Mouse (Mus musculus): ENCODE measurements around the gene Stt3b.
"Not testable (repeated sequence)": the region's sequence is repeated elsewhere in the genome, so short reads cannot be mapped to it uniquely, and the experiment has no call there.

Stt3b gene

DNA sequence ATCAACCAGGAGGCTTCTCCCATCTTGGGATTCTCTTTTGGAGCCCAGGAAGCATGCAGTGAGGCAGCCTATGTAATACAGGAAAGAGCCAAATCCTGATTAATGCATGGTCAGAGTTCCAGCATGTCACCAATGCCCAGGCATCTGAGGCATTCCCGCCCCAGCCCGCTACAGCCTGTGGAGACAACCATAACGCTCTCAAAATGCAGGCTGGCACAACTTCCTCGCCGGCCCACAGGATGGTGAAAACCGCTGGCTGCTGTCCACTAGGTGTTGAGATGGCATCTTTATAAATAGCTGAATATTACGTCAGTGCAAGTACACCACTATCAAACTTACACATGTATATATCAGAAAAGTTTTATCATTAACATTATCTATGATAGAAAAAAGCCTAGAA lies 13.5 kb downstream of the Stt3b start:
- no peak for TF ChIP-seq NANOG (IDR thresholded peaks at IDR 0.05; ENCODE audit: borderline replicate concordance, low read length)
- no peak for TF ChIP-seq POU5F1 (IDR thresholded peaks at IDR 0.05; ENCODE audit: borderline replicate concordance, low read length)
- TF ChIP-seq CTCF (conservative IDR thresholded peaks at IDR 0.05; ENCODE audit: low read length): no peak
- Histone ChIP-seq H3K36me3 (ENCODE audit: insufficient read depth, low read length) (peaks cover 26% of the 10 kb centered on the region), H3K4me1 (replicated peaks; ENCODE audit: low read depth, low read length) (peaks cover 55% of the 10 kb centered on the region), H3K9me3 (ENCODE audit: low read length) (no peaks in the 10 kb centered on the region), H3K27me3 (ENCODE audit: insufficient read depth, low read length) (no peaks in the 10 kb centered on the region), H3K4me3 (replicated peaks; ENCODE audit: low read length) (no peak overlapping the region)

- no peaks in the 10 kb centered on the region for H3K27me3 ChIP-seq (ENCODE audit: insufficient read depth, low read length)
- peaks cover 11% of the 10 kb centered on the region for H3K36me3 ChIP-seq (ENCODE audit: insufficient read depth, low read length)
- H3K4me3 ChIP-seq (replicated peaks; ENCODE audit: low read length): no peak overlapping the region
- 0 out of 2 replicates have a peak, but pooled peaks have one; percentile 8 for TF ChIP-seq CTCF (conservative IDR thresholded peaks at IDR 0.05; ENCODE audit: low read length)
- no peak for TF ChIP-seq POU5F1 (IDR thresholded peaks at IDR 0.05; ENCODE audit: borderline replicate concordance, low read length)
- peaks cover 67% of the 10 kb centered on the region for H3K4me1 ChIP-seq (replicated peaks; ENCODE audit: low read depth, low read length)
- no peaks in the 10 kb centered on the region for H3K9me3 ChIP-seq (ENCODE audit: low read length)
Measured at GRCm38 (mm10) chr9:115293920-115294594, 16.2 kb downstream of the Stt3b start.

GRCm38 (mm10) chr9:115287774-115288434 lies 22.3 kb downstream of the Stt3b start:
- no peaks in the 10 kb centered on the region for H3K9me3 ChIP-seq (ENCODE audit: low read length)
- TF ChIP-seq POU5F1 (IDR thresholded peaks at IDR 0.05; ENCODE audit: borderline replicate concordance, low read length) (no peak), NANOG (IDR thresholded peaks at IDR 0.05; ENCODE audit: borderline replicate concordance, low read length) (no peak), CTCF (conservative IDR thresholded peaks at IDR 0.05; ENCODE audit: low read length) (no peak)
- H3K4me1 ChIP-seq (replicated peaks; ENCODE audit: low read depth, low read length): peaks cover 61% of the 10 kb centered on the region
- H3K36me3 ChIP-seq (ENCODE audit: insufficient read depth, low read length): peaks cover 14% of the 10 kb centered on the region
- no peak overlapping the region for H3K4me3 ChIP-seq (replicated peaks; ENCODE audit: low read length)
- H3K27me3 ChIP-seq (ENCODE audit: insufficient read depth, low read length): no peaks in the 10 kb centered on the region

GRCm38 (mm10) chr9:115284385-115284784 lies 25.8 kb downstream of the Stt3b start:
- Histone ChIP-seq H3K27me3 (ENCODE audit: insufficient read depth, low read length) (no peaks in the 10 kb centered on the region), H3K4me1 (replicated peaks; ENCODE audit: low read depth, low read length) (peaks cover 44% of the 10 kb centered on the region), H3K4me3 (replicated peaks; ENCODE audit: low read length) (no peak overlapping the region), H3K9me3 (ENCODE audit: low read length) (no peaks in the 10 kb centered on the region), H3K36me3 (ENCODE audit: insufficient read depth, low read length) (peaks cover 27% of the 10 kb centered on the region)
- no peak for TF ChIP-seq POU5F1 (IDR thresholded peaks at IDR 0.05; ENCODE audit: borderline replicate concordance, low read length)
- TF ChIP-seq CTCF (conservative IDR thresholded peaks at IDR 0.05; ENCODE audit: low read length): no peak
- TF ChIP-seq NANOG (IDR thresholded peaks at IDR 0.05; ENCODE audit: borderline replicate concordance, low read length): no peak

- Histone ChIP-seq H3K27me3 (ENCODE audit: insufficient read depth, low read length) (no peaks in the 10 kb centered on the region), H3K4me3 (replicated peaks; ENCODE audit: low read length) (no peak overlapping the region), H3K4me1 (replicated peaks; ENCODE audit: low read depth, low read length) (peaks cover 37% of the 10 kb centered on the region), H3K9me3 (ENCODE audit: low read length) (no peaks in the 10 kb centered on the region), H3K36me3 (ENCODE audit: insufficient read depth, low read length) (peaks cover 37% of the 10 kb centered on the region)
- TF ChIP-seq POU5F1 (IDR thresholded peaks at IDR 0.05; ENCODE audit: borderline replicate concordance, low read length) (no peak), NANOG (IDR thresholded peaks at IDR 0.05; ENCODE audit: borderline replicate concordance, low read length) (no peak), CTCF (conservative IDR thresholded peaks at IDR 0.05; ENCODE audit: low read length) (no peak)
Measured at GRCm38 (mm10) chr9:115283403-115283802, 26.8 kb downstream of the Stt3b start.

- no peaks in the 10 kb centered on the region for H3K27me3 ChIP-seq (ENCODE audit: insufficient read depth, low read length)
- H3K36me3 ChIP-seq (ENCODE audit: insufficient read depth, low read length): peaks cover 61% of the 10 kb centered on the region
- no peak overlapping the region for H3K4me3 ChIP-seq (replicated peaks; ENCODE audit: low read length)
- H3K4me1 ChIP-seq (replicated peaks; ENCODE audit: low read depth, low read length): peaks cover 27% of the 10 kb centered on the region
- no peak for TF ChIP-seq POU5F1 (IDR thresholded peaks at IDR 0.05; ENCODE audit: borderline replicate concordance, low read length)
- TF ChIP-seq NANOG (IDR thresholded peaks at IDR 0.05; ENCODE audit: borderline replicate concordance, low read length): no peak
- TF ChIP-seq CTCF (conservative IDR thresholded peaks at IDR 0.05; ENCODE audit: low read length): no peak
- H3K9me3 ChIP-seq (ENCODE audit: low read length): no peaks in the 10 kb centered on the region
Measured at GRCm38 (mm10) chr9:115278641-115279040, 31.6 kb downstream of the Stt3b start.

GRCm38 (mm10) chr9:115274806-115275205 lies 35.4 kb downstream of the Stt3b start:
- TF ChIP-seq POU5F1 (IDR thresholded peaks at IDR 0.05; ENCODE audit: borderline replicate concordance, low read length): no peak
- no peak overlapping the region for H3K4me3 ChIP-seq (replicated peaks; ENCODE audit: low read length)
- H3K27me3 ChIP-seq (ENCODE audit: insufficient read depth, low read length): no peaks in the 10 kb centered on the region
- peaks cover 62% of the 10 kb centered on the region for H3K36me3 ChIP-seq (ENCODE audit: insufficient read depth, low read length)
- H3K4me1 ChIP-seq (replicated peaks; ENCODE audit: low read depth, low read length): peaks cover 8% of the 10 kb centered on the region; the same call in 1 of the 2 replicates
- H3K9me3 ChIP-seq (ENCODE audit: low read length): no peaks in the 10 kb centered on the region

- peaks cover 7% of the 10 kb centered on the region; the same call in 1 of the 2 replicates for H3K4me1 ChIP-seq (replicated peaks; ENCODE audit: low read depth, low read length)
Measured at GRCm38 (mm10) chr9:115273095-115273649, 37.0 kb downstream of the Stt3b start.

DNA sequence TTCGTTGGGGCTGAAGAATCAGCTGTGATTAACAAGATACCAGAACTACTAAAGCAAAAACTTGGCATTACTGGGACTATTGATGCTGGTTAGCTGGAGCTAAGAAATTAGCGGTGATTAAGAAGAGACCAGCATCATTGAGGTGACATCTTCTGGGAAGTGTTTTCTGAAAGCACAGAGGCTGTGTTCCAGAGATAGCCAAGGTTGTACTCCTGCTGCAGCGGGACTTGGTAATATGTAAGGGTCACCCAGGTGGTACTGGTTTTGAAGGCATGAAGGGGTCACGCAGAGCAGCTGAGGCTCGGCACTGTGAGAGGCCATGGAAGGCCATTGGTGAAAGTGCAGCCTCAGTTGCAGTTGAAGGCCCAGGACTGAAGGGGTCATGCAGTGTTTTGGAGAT lies 37.8 kb downstream of the Stt3b start:
- not testable (repeated sequence) for H3K9me3 ChIP-seq (ENCODE audit: low read length); H3K4me1 ChIP-seq (replicated peaks; ENCODE audit: low read depth, low read length); H3K27me3 ChIP-seq (ENCODE audit: insufficient read depth, low read length); H3K4me3 ChIP-seq (replicated peaks; ENCODE audit: low read length)
- peaks cover 44% of the 10 kb centered on the region for H3K36me3 ChIP-seq (ENCODE audit: insufficient read depth, low read length)

More at GRCm38 (mm10) chr9:115273095-115273649, 37.0 kb downstream of the Stt3b start:
- Histone ChIP-seq H3K36me3 (ENCODE audit: insufficient read depth, low read length) (peaks cover 50% of the 10 kb centered on the region), H3K4me3 (replicated peaks; ENCODE audit: low read length) (no peak overlapping the region), H3K9me3 (ENCODE audit: low read length) (no peaks in the 10 kb centered on the region), H3K27me3 (ENCODE audit: insufficient read depth, low read length) (no peaks in the 10 kb centered on the region)
- TF ChIP-seq NANOG (IDR thresholded peaks at IDR 0.05; ENCODE audit: borderline replicate concordance, low read length) (no peak), CTCF (conservative IDR thresholded peaks at IDR 0.05; ENCODE audit: low read length) (no peak), POU5F1 (IDR thresholded peaks at IDR 0.05; ENCODE audit: borderline replicate concordance, low read length) (no peak)
